Mouse (Mus musculus): Measurements from ENCODE around the gene Olfr888. TPM values are rescaled to one million over a fixed set of nuclear protein-coding genes. Genes with fewer than 3 reads are reported as not detected.

Olfr888 gene
- polyA plus RNA-seq (2014; fragmentation: Nextera tagmentation; extraction: Ambion mirVana): not detected in 2 replicates

DNA sequence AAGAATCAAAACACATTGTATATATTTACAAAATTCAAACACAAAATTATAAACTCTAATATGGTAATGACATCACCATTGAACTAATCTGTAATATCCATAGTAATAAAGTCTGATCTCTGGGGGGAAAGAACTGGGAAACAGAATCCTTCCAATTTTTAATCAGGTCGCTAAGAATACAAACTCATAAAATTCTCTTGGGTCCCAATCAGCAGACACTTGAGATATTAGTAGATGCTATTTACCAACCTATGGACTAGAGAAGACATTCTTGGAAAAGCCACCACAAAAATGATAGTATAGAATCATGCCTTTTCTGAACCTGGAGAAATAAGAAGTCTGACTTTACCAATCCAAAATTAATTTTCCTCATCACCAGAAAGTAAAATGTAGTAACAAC, at the start of gene Olfr888:
TSS of gene Olfr888 (plus strand) at position 301 of the 400 bp plus-strand sequence.
- no peak for DNase-seq
- Histone ChIP-seq H3K4me1 (ENCODE audit: control insufficient read depth, insufficient read depth, low read length) (no peaks in the 10 kb centered on the region), H3K27me3 (ENCODE audit: control insufficient read depth, insufficient read depth, low read length) (no peaks in the 10 kb centered on the region), H3K9me3 (ENCODE audit: control insufficient read depth, low read length) (no peaks in the 10 kb centered on the region), H3K4me2 (ENCODE audit: low read length) (no peak within 1 kb of the TSS), H3K36me3 (ENCODE audit: control insufficient read depth, insufficient read depth, low read length) (no peaks in the 10 kb centered on the region), H3K4me3 (replicated peaks; ENCODE audit: low read depth, low read length) (no peak within 1 kb of the TSS), H3K27ac (replicated peaks; ENCODE audit: low read depth, low read length) (no peak within 1 kb of the TSS), H3K9ac (replicated peaks; ENCODE audit: low read length) (no peak within 1 kb of the TSS)
- WGBS: 76% methylated on average over 1 of the region's 1 CpGs
- ATAC-seq (ENCODE audit: low FRiP score, low TSS enrichment): no peak

DNA sequence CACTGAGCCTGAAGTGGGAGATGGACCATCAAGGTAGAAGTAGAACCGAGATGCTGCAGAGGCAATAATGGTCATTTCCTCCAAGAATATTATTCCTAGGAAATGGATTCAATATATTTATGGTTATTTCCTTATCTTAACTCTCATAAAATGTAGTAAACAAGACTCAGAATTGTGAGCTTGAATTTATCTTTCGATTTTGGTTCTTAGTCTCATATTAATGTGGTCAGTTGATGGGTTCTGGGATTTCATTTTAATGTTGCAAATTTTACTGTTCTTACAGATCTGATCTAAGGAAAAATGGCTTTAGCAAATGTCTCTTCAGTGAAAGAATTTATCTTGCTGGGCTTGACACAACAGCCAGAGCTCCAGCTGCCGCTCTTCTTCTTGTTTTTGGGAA, 46.9 kb upstream of the Olfr888 start, which contains the start of gene Olfr885:
TSS of gene Olfr885 (plus strand) at position 301 of the 400 bp plus-strand sequence.
- WGBS: 93% methylated on average over 3 of the region's 3 CpGs
- Histone ChIP-seq H3K4me3 (replicated peaks; ENCODE audit: low read depth, low read length) (no peak within 1 kb of the TSS), H3K9ac (replicated peaks; ENCODE audit: low read length) (no peak within 1 kb of the TSS), H3K4me2 (ENCODE audit: low read length) (no peak within 1 kb of the TSS), H3K4me1 (ENCODE audit: control insufficient read depth, insufficient read depth, low read length) (no peaks in the 10 kb centered on the region), H3K27me3 (ENCODE audit: control insufficient read depth, insufficient read depth, low read length) (no peaks in the 10 kb centered on the region), H3K27ac (replicated peaks; ENCODE audit: low read depth, low read length) (no peak within 1 kb of the TSS), H3K9me3 (ENCODE audit: control insufficient read depth, low read length) (no peaks in the 10 kb centered on the region), H3K36me3 (ENCODE audit: control insufficient read depth, insufficient read depth, low read length) (no peaks in the 10 kb centered on the region)
- ATAC-seq (ENCODE audit: low FRiP score, low TSS enrichment) (no peak), DNase-seq (no peak)

GRCm38 (mm10) chr9:38083772-38084171, 24.2 kb upstream of the Olfr888 start, which contains the start of gene Olfr887:
TSS of gene Olfr887 (plus strand) at chr9:38084072.
- Histone ChIP-seq H3K9ac (replicated peaks; ENCODE audit: low read length) (no peak within 1 kb of the TSS), H3K36me3 (ENCODE audit: control insufficient read depth, insufficient read depth, low read length) (no peaks in the 10 kb centered on the region), H3K4me2 (ENCODE audit: low read length) (no peak within 1 kb of the TSS), H3K27ac (replicated peaks; ENCODE audit: low read depth, low read length) (no peak within 1 kb of the TSS), H3K4me3 (replicated peaks; ENCODE audit: low read depth, low read length) (no peak within 1 kb of the TSS), H3K4me1 (ENCODE audit: control insufficient read depth, insufficient read depth, low read length) (no peaks in the 10 kb centered on the region), H3K9me3 (ENCODE audit: control insufficient read depth, low read length) (no peaks in the 10 kb centered on the region), H3K27me3 (ENCODE audit: control insufficient read depth, insufficient read depth, low read length) (no peaks in the 10 kb centered on the region)
- DNase-seq (no peak), ATAC-seq (ENCODE audit: low FRiP score, low TSS enrichment) (no peak)
- WGBS: 83% methylated on average over 1 of the region's 1 CpGs

DNA sequence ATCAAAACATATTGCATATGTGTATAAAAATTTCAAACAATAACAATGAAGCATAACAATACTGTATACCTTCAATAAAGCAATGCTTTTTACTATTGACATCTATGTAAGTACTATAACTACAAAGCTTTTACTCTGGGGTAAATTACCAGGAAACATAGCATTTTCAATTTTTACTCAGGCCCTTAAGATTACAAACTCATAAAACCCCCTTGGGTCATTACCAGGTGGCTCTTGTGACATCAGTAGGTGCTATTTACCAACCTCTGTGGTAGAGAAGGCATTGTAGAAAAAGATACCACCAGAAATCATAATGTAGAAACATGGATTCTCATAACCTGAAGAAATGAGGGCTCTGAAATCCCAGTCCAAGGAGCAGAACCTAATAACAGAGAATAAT, 7.0 kb downstream of the Olfr888 start, which contains the start of gene Olfr889:
TSS of gene Olfr889 (plus strand) at position 301 of the 400 bp plus-strand sequence.
- Histone ChIP-seq H3K4me2 (ENCODE audit: low read length) (no peak within 1 kb of the TSS), H3K9me3 (ENCODE audit: control insufficient read depth, low read length) (no peaks in the 10 kb centered on the region), H3K36me3 (ENCODE audit: control insufficient read depth, insufficient read depth, low read length) (no peaks in the 10 kb centered on the region), H3K27ac (replicated peaks; ENCODE audit: low read depth, low read length) (no peak within 1 kb of the TSS), H3K9ac (replicated peaks; ENCODE audit: low read length) (no peak within 1 kb of the TSS), H3K27me3 (ENCODE audit: control insufficient read depth, insufficient read depth, low read length) (no peaks in the 10 kb centered on the region), H3K4me1 (ENCODE audit: control insufficient read depth, insufficient read depth, low read length) (no peaks in the 10 kb centered on the region), H3K4me3 (replicated peaks; ENCODE audit: low read depth, low read length) (no peak within 1 kb of the TSS)
- DNase-seq (no peak), ATAC-seq (ENCODE audit: low FRiP score, low TSS enrichment) (no peak)

DNA sequence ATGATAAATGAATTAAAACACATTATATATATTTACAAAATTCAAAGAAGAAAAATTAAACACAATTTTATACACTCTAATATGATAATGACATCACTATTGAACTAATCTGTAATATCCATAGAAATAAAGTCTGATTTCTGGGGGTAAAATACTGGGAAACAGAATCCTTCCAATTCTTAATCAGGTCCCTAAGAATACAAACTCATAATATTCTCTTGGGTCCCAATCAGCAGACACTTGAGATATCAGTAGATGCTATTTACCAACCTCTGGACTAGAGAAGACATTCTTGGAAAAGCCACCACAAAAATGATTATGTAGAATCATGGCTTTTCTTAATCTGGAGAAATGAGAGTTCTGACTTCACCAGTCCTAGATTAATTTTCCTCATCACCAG, 34.3 kb downstream of the Olfr888 start, which contains the start of gene Olfr890:
TSS of gene Olfr890 (plus strand) at position 301 of the 400 bp plus-strand sequence.
- H3K9me3 ChIP-seq (ENCODE audit: control insufficient read depth, low read length): no peaks in the 10 kb centered on the region
- H3K27ac ChIP-seq (replicated peaks; ENCODE audit: low read depth, low read length): no peak within 1 kb of the TSS
- no peaks in the 10 kb centered on the region for H3K4me1 ChIP-seq (ENCODE audit: control insufficient read depth, insufficient read depth, low read length)
- no peak within 1 kb of the TSS for H3K9ac ChIP-seq (replicated peaks; ENCODE audit: low read length)
- DNase-seq: no peak
- H3K27me3 ChIP-seq (ENCODE audit: control insufficient read depth, insufficient read depth, low read length): no peaks in the 10 kb centered on the region
- H3K36me3 ChIP-seq (ENCODE audit: control insufficient read depth, insufficient read depth, low read length): no peaks in the 10 kb centered on the region
- H3K4me3 ChIP-seq (replicated peaks; ENCODE audit: low read depth, low read length): no peak within 1 kb of the TSS
- no peak within 1 kb of the TSS for H3K4me2 ChIP-seq (ENCODE audit: low read length)
- ATAC-seq (ENCODE audit: low FRiP score, low TSS enrichment): no peak

Other genes starting within 250 kb of the Olfr888 start
- gene Olfr145, start 211.4 kb upstream of the Olfr888 start, polyA plus RNA-seq (2014; fragmentation: Nextera tagmentation; extraction: Ambion mirVana): not detected in 2 replicates
- gene Olfr878, start 190.3 kb upstream of the Olfr888 start, polyA plus RNA-seq (2014; fragmentation: Nextera tagmentation; extraction: Ambion mirVana): 0.28 TPM in 1 of 2 replicates, not detected in the other
- gene Olfr881, start 116.3 kb upstream of the Olfr888 start, polyA plus RNA-seq (2014; fragmentation: Nextera tagmentation; extraction: Ambion mirVana): not detected in 2 replicates
- not detected in 2 replicates for gene Olfr883, start 82.3 kb upstream of the Olfr888 start, polyA plus RNA-seq (2014; fragmentation: Nextera tagmentation; extraction: Ambion mirVana)
- not detected in 2 replicates for gene Olfr884, start 61.6 kb upstream of the Olfr888 start, polyA plus RNA-seq (2014; fragmentation: Nextera tagmentation; extraction: Ambion mirVana)
- gene Olfr885, start 46.8 kb upstream of the Olfr888 start, polyA plus RNA-seq (2014; fragmentation: Nextera tagmentation; extraction: Ambion mirVana): not detected in 2 replicates
- gene Olfr887, start 24.1 kb upstream of the Olfr888 start, polyA plus RNA-seq (2014; fragmentation: Nextera tagmentation; extraction: Ambion mirVana): not detected in 2 replicates
- gene Olfr889, start 7.1 kb downstream of the Olfr888 start, polyA plus RNA-seq (2014; fragmentation: Nextera tagmentation; extraction: Ambion mirVana): 0.04 and 0.05 TPM in 2 replicates
- gene Olfr890, start 34.4 kb downstream of the Olfr888 start, polyA plus RNA-seq (2014; fragmentation: Nextera tagmentation; extraction: Ambion mirVana): not detected in 2 replicates
- not detected in 2 replicates for gene Olfr891, start 72.7 kb downstream of the Olfr888 start, polyA plus RNA-seq (2014; fragmentation: Nextera tagmentation; extraction: Ambion mirVana)
- not detected in 2 replicates for gene Olfr893, start 100.2 kb downstream of the Olfr888 start, polyA plus RNA-seq (2014; fragmentation: Nextera tagmentation; extraction: Ambion mirVana)
- not detected in 2 replicates for gene Olfr894, start 109.9 kb downstream of the Olfr888 start, polyA plus RNA-seq (2014; fragmentation: Nextera tagmentation; extraction: Ambion mirVana)
- not detected in 2 replicates for gene Olfr143, start 144.6 kb downstream of the Olfr888 start, polyA plus RNA-seq (2014; fragmentation: Nextera tagmentation; extraction: Ambion mirVana)
- gene Olfr895, start 159.7 kb downstream of the Olfr888 start, polyA plus RNA-seq (2014; fragmentation: Nextera tagmentation; extraction: Ambion mirVana): not detected in 2 replicates
- gene Olfr896-ps1, start 183.0 kb downstream of the Olfr888 start, polyA plus RNA-seq (2014; fragmentation: Nextera tagmentation; extraction: Ambion mirVana): not detected in 2 replicates
- gene Olfr25, start 220.9 kb downstream of the Olfr888 start, polyA plus RNA-seq (2014; fragmentation: Nextera tagmentation; extraction: Ambion mirVana): not detected in 2 replicates
- gene Olfr898, start 240.3 kb downstream of the Olfr888 start, polyA plus RNA-seq (2014; fragmentation: Nextera tagmentation; extraction: Ambion mirVana): not detected in 2 replicates